Mouse (Mus musculus) hindbrain, postnatal 0 days (tissue): ENCODE data around the gene Metap1. TPM values are rescaled to one million over a fixed set of nuclear protein-coding genes. Genes with fewer than 3 reads are reported as not detected.

Source experiments
- ATAC-seq: fragments of 200-750 bp; cut with Nextera tagmentation; 2 replicates; pipeline ENCODE4 v1.8.0; 2017; ENCODE audit warnings: mild to moderate bottlenecking, moderate TSS enrichment, moderate library complexity
- DNase-seq: peaks from one replicate; pipeline ENCODE4 v3.0.0-alpha.2; 2015; ENCODE audit warnings: low spot score
- H3K27ac ChIP-seq: fragments of 300-500 bp; sonication (generic); 2 replicates; pipeline ENCODE4 v1.5.1; 2014; ENCODE audit warnings: mild to moderate bottlenecking
- H3K27me3 ChIP-seq: fragments of 300-500 bp; sonication (generic); 2 replicates; pipeline ENCODE4 v1.6.1; 2014; ENCODE audit warnings: low read length, mixed read lengths; ENCODE audit not compliant: insufficient read depth
- H3K36me3 ChIP-seq: fragments of 300-500 bp; sonication (generic); 2 replicates; pipeline ENCODE4 v1.6.1; 2014; ENCODE audit warnings: low read length, mixed read lengths; ENCODE audit not compliant: insufficient read depth
- H3K4me1 ChIP-seq: fragments of 300-500 bp; sonication (generic); 2 replicates; pipeline ENCODE4 v1.6.1; 2014; ENCODE audit warnings: antibody characterized with exemption, low read length, mixed read lengths; ENCODE audit not compliant: insufficient read depth
- H3K4me2 ChIP-seq: fragments of 300-500 bp; sonication (generic); 2 replicates; pipeline ENCODE4 v1.6.1; 2014; ENCODE audit warnings: low read depth, mild to moderate bottlenecking, low read length, moderate library complexity, mixed read lengths
- H3K4me3 ChIP-seq: fragments of 300-500 bp; sonication (generic); 2 replicates; pipeline ENCODE4 v1.5.1; 2014; ENCODE audit warnings: low read length
- H3K9ac ChIP-seq: fragments of 300-500 bp; sonication (generic); replicated peaks from 2 replicates; pipeline ENCODE4 v1.6.1; 2014; ENCODE audit warnings: mild to moderate bottlenecking, low read length, moderate library complexity, mixed read lengths
- H3K9me3 ChIP-seq: fragments of 300-500 bp; sonication (generic); 2 replicates; pipeline ENCODE4 v1.6.1; 2016; ENCODE audit warnings: low read length, mixed read lengths
- CTCF ChIP-seq: IDR thresholded peaks from 2 replicates; pipeline ENCODE4 v1.5.1; 2016; ENCODE audit warnings: antibody characterized with exemption, control low read depth, low read depth
- WGBS: fragments of 180-500 bp; shearing (Covaris S2); extraction: QIAGEN DNeasy Blood & Tissue Kit; methylation state at CpG from one replicate; pipeline ENCODE4 v1.1.7; 2014; 5-methylcytosine and 5-hydroxymethylcytosine counted together
- microRNA counts: library from miRNA; unstranded; fragments of <30 nt; microRNA quantifications from one replicate; lab custom pipeline; 2015
- microRNA-seq, 2 experiments: library from miRNA; unstranded; fragments of <30 nt; microRNA quantifications; one replicate each; pipeline ENCODE4; 2016
- polyA plus RNA-seq: library from polyadenylated mRNA; unstranded; fragments of >200 nt; fragmentation: Nextera tagmentation; extraction: Ambion mirVana; gene quantifications from 2 replicates; pipeline ENCODE4 v1.2.1, GENCODE M21; 2015
- total RNA-seq: library from RNA; depleted of rRNA; stranded (reverse); fragments of >200 nt; gene quantifications from 2 replicates; pipeline ENCODE4 v1.2.3, GENCODE M21; 2014; rRNA removed

Gene Metap1
- total and polyA plus RNA-seq, 2 experiments from 2014 or later = 43.6 to 46.3 TPM

GRCm38 (mm10) chr3:138415121-138415690 lies 74.1 kb downstream of the Metap1 start, which contains the start of gene Adh4:
Gene Adh4, plus strand, starts transcription at chr3:138415466.
- no peak within 1 kb of the TSS for H3K9ac ChIP-seq
- no peaks in the 10 kb centered on the region for H3K4me1 ChIP-seq
- H3K36me3 ChIP-seq = no peaks in the 10 kb centered on the region
- no peak within 1 kb of the TSS for H3K27ac ChIP-seq
- ATAC-seq (no peak), DNase-seq (no peak)
- no peak within 1 kb of the TSS for H3K4me3 ChIP-seq
- H3K4me2 ChIP-seq = no peak within 1 kb of the TSS
- H3K9me3 ChIP-seq = no peaks in the 10 kb centered on the region
- TF ChIP-seq CTCF = no peak
- no peaks in the 10 kb centered on the region for H3K27me3 ChIP-seq
- 78% methylated on average over 6 of the region's 6 CpGs for WGBS

- TF ChIP-seq CTCF = no peak
- Histone ChIP-seq H3K9me3 (no peaks in the 10 kb centered on the region), H3K4me3 (no peak overlapping the region), H3K36me3 (no peaks in the 10 kb centered on the region), H3K4me1 (no peaks in the 10 kb centered on the region), H3K27ac (no peak overlapping the region), H3K27me3 (no peaks in the 10 kb centered on the region), H3K4me2 (no peak overlapping the region), H3K9ac (no peak overlapping the region)
- DNase-seq (no peak), ATAC-seq (no peak)
- 72% methylated on average over 3 of the region's 3 CpGs for WGBS
Measured at GRCm38 (mm10) chr3:138410211-138410610, 79.1 kb downstream of the Metap1 start.

GRCm38 (mm10) chr3:138409585-138409984 lies 79.7 kb downstream of the Metap1 start:
- H3K27ac ChIP-seq = no peak overlapping the region
- no peaks in the 10 kb centered on the region for H3K9me3 ChIP-seq
- DNase-seq (no peak), ATAC-seq (no peak)
- H3K27me3 ChIP-seq = no peaks in the 10 kb centered on the region
- TF ChIP-seq CTCF = no peak
- no peak overlapping the region for H3K4me3 ChIP-seq
- 89% methylated on average over 1 of the region's 1 CpGs for WGBS
- no peak overlapping the region for H3K4me2 ChIP-seq
- H3K4me1 ChIP-seq = no peaks in the 10 kb centered on the region
- no peak overlapping the region for H3K9ac ChIP-seq
- no peaks in the 10 kb centered on the region for H3K36me3 ChIP-seq

MicroRNA genes within 50 kb of the gene (microRNA counts, 519-probe panel; counts per million panel counts)
- not detected for microRNA mmu-miR-1956 (lab: Ali Mortazavi, UCI)

Small RNA genes lying within 50 kb of the gene (microRNA-seq; reads per million reads assigned to microRNA genes)
- gene Mir1956 = 0 reads per million in 2 experiments

Other genes starting within 250 kb of the Metap1 start
- gene Adh1, start 228.5 kb downstream of the Metap1 start, total RNA-seq = 0.97 and 1.3 TPM in 2 replicates
- 3.8 and 4.5 TPM in 2 replicates for gene Adh1, start 228.5 kb downstream of the Metap1 start, polyA plus RNA-seq
- gene Adh6a, start 176.2 kb downstream of the Metap1 start, total RNA-seq = not detected in 2 replicates
- not detected in 2 replicates for gene Adh6a, start 176.2 kb downstream of the Metap1 start, polyA plus RNA-seq
- 0.16 TPM in 1 of 2 replicates, not detected in the other for gene Adh6b, start 147.7 kb downstream of the Metap1 start, total RNA-seq
- gene Adh6b, start 147.7 kb downstream of the Metap1 start, polyA plus RNA-seq = 0.19 and 0.20 TPM in 2 replicates
- not detected in 2 replicates for gene Adh4, start 74.0 kb downstream of the Metap1 start, total RNA-seq
- gene Adh4, start 74.0 kb downstream of the Metap1 start, polyA plus RNA-seq = not detected in 2 replicates
- gene Adh5, start 46.4 kb downstream of the Metap1 start, total RNA-seq = 78.8 and 88.6 TPM in 2 replicates
- gene Adh5, start 46.4 kb downstream of the Metap1 start, polyA plus RNA-seq = 184 and 195 TPM in 2 replicates
- 54.2 and 94.0 TPM in 2 replicates for gene Eif4e, start 36.7 kb upstream of the Metap1 start, total RNA-seq
- gene Eif4e, start 36.7 kb upstream of the Metap1 start, polyA plus RNA-seq = 259 and 290 TPM in 2 replicates